Mouse (Mus musculus) intestine, postnatal 0 days (tissue): ENCODE measurements around the gene Gas2. TPM values are rescaled to one million over a fixed set of nuclear protein-coding genes. Genes with fewer than 3 reads are reported as not detected.

Experiments used
- ATAC-seq: fragments of 200-750 bp; cut with Nextera tagmentation; 2 replicates; pipeline ENCODE4 v1.8.0; 2017; ENCODE audit warnings: mild to moderate bottlenecking, moderate TSS enrichment, moderate library complexity
- H3K27ac ChIP-seq: fragments of 300-500 bp; sonication (generic); 2 replicates; pipeline ENCODE4 v1.5.1; 2014; ENCODE audit warnings: mild to moderate bottlenecking, low read depth, low read length, moderate library complexity
- H3K27me3 ChIP-seq: fragments of 300-500 bp; sonication (generic); replicated peaks from 2 replicates; pipeline ENCODE4 v1.6.1; 2014; ENCODE audit warnings: low read length, mixed read lengths; ENCODE audit not compliant: control insufficient read depth, insufficient read depth
- H3K36me3 ChIP-seq: fragments of 300-500 bp; sonication (generic); 2 replicates; pipeline ENCODE4 v1.6.1; 2014; ENCODE audit warnings: mild to moderate bottlenecking, moderate library complexity; ENCODE audit not compliant: control insufficient read depth, insufficient read depth
- H3K4me1 ChIP-seq: fragments of 300-500 bp; sonication (generic); replicated peaks from 2 replicates; pipeline ENCODE4 v1.6.1; 2014; ENCODE audit warnings: antibody characterized with exemption, low read length, mixed read lengths; ENCODE audit not compliant: control insufficient read depth, insufficient read depth
- H3K4me2 ChIP-seq: fragments of 300-500 bp; sonication (generic); replicated peaks from 2 replicates; pipeline ENCODE4 v1.6.1; 2014; ENCODE audit warnings: low read depth, mild to moderate bottlenecking, moderate library complexity
- H3K4me3 ChIP-seq: fragments of 300-500 bp; sonication (generic); 2 replicates; pipeline ENCODE4 v1.5.1; 2014; ENCODE audit warnings: low read depth, low read length
- H3K9ac ChIP-seq: fragments of 300-500 bp; sonication (generic); 2 replicates; pipeline ENCODE4 v1.6.1; 2014; ENCODE audit warnings: mild to moderate bottlenecking, low read depth, low read length
- H3K9me3 ChIP-seq: fragments of 300-500 bp; sonication (generic); 2 replicates; pipeline ENCODE4 v1.6.1; 2016; ENCODE audit warnings: mixed run types; ENCODE audit not compliant: control insufficient read depth
- CTCF ChIP-seq: sonication (generic); IDR thresholded peaks from 2 replicates; pipeline ENCODE4 v1.5.1; 2016; ENCODE audit warnings: low read depth, mild to moderate bottlenecking, control low read depth, antibody characterized with exemption, moderate library complexity
- whole genome bisulfite sequencing: fragments of 180-500 bp; shearing (Covaris S2); extraction: QIAGEN DNeasy Blood & Tissue Kit; methylation state at CpG from one replicate; pipeline ENCODE4 v1.1.7; 2014; 5-methylcytosine and 5-hydroxymethylcytosine counted together
- polyA plus RNA-seq: library from polyadenylated mRNA; unstranded; fragments of >200 nt; fragmentation: Nextera tagmentation; extraction: Ambion mirVana; gene quantifications from 2 replicates; pipeline ENCODE4 v1.2.1, GENCODE M21; 2015

Gas2 gene
- polyA plus RNA-seq, 1 experiment from 2014 or later = 5.3 TPM

DNA sequence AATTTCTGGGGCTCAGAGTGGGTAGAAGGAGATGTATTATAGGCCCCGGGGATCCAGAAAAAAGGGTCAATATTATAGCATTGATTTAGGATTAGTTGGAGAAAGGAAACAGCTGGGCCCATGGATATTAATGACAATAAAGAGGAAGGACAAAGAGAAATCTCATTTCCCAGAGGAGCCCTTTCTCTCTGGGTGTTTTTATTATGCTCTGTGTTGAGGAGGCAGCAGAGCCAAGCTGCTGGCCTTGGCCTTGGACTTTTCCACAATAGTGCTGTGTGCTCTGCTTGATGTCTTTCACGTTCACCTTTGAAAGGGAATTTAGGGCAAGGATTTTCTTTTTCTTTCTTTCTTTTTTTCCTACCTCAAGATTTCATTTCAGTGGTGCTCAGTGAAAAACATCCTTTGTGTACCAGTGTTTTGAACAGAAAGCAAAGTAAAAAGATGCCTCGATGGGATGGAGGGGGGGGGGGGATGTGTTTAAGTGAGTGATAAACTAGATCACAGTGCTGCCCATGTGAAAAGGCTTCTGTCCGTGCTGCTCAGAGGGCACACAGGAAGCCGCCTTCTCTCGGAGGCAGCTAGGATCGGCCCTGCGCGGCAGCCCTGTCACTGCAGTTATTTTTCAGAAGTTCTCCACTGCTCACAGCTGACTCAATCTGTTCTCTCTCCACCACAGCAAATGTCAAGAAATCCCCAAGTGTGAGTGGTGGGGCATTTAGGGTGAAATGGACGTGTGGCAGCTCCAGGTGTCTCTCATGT is 67.1 kb downstream of the Gas2 start:
- Histone ChIP-seq H3K4me1 (no peaks in the 10 kb centered on the region), H3K4me3 (no peak overlapping the region), H3K9ac (no peak overlapping the region), H3K36me3 (no peaks in the 10 kb centered on the region), H3K27ac (no peak overlapping the region), H3K4me2 (no peak overlapping the region), H3K27me3 (no peaks in the 10 kb centered on the region), H3K9me3 (no peaks in the 10 kb centered on the region)
- TF ChIP-seq CTCF = no peak
- ATAC-seq = no peak
- 60% methylated on average over 10 of the region's 10 CpGs for WGBS

DNA sequence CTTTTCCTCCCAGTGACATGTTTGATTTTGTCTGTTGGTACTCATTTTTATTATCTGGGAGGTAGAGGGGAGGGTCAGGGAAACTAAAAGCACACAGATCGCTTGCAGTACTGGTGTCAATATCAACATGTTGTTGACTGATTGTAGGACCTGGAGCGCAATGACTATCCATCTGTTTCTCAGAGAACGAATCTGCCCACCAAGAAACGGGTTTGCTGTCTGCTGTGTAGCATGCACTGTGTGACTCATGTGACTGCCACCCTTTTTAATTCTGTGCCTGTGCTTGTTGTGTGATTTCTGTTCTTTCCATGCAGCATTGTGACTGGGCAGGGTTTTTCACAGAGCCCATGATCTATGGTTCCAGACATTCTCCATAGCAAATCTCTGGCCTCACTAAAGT is 69.4 kb downstream of the Gas2 start:
- H3K9me3 ChIP-seq = no peaks in the 10 kb centered on the region
- ATAC-seq = no peak
- no peaks in the 10 kb centered on the region for H3K4me1 ChIP-seq
- TF ChIP-seq CTCF = no peak
- no peak overlapping the region for H3K9ac ChIP-seq
- H3K27me3 ChIP-seq = no peaks in the 10 kb centered on the region
- H3K36me3 ChIP-seq = no peaks in the 10 kb centered on the region
- H3K27ac ChIP-seq = no peak overlapping the region
- no peak overlapping the region for H3K4me3 ChIP-seq
- WGBS = 77% methylated on average over 4 of the region's 4 CpGs
- no peak overlapping the region for H3K4me2 ChIP-seq

DNA sequence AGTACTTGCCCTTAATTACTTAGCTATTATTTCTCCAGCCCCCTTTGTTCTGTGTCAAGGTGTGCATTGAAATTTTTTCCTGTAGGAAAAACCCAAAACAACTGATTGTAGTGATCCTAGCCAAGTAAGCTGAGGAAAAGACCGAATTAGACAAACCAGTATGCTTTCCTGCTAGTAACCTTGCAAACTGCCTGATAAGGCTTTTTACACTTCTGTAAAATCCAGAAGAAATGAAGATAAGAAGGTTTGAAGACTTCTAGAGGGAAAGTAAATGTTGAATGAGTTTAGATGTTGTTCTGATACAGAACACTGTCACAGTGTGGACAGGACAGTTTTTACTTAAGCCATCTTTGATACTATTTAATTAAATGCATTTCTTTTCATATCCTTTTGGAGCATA is 75.5 kb downstream of the Gas2 start:
- H3K9me3 ChIP-seq = no peaks in the 10 kb centered on the region
- H3K4me1 ChIP-seq = no peaks in the 10 kb centered on the region
- H3K4me3 ChIP-seq = no peak overlapping the region
- H3K27me3 ChIP-seq = no peaks in the 10 kb centered on the region
- 80% methylated on average over 1 of the region's 1 CpGs for WGBS
- no peaks in the 10 kb centered on the region for H3K36me3 ChIP-seq
- no peak overlapping the region for H3K9ac ChIP-seq
- ATAC-seq = no peak
- no peak overlapping the region for H3K4me2 ChIP-seq
- H3K27ac ChIP-seq = no peak overlapping the region
- no peak for TF ChIP-seq CTCF

DNA sequence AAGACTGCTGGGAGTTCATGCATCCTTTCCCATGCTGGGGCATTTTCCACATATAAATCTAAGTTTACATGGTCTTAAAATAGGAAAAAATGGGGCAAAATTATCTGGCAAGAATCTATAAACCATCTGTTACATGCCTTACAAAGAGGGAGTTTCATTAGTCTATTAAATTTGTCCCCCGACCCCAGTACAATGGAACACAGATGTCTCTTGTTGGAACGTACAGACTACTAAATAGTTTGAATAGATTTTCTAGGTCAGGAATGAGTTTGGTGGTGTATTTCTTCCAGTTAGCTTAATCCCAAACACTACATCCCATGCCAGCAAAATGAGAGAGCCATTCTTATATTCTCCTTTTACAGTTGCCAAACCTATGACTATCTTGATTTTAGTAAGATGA is 78.6 kb downstream of the Gas2 start:
- no peak overlapping the region for H3K4me2 ChIP-seq
- TF ChIP-seq CTCF = no peak
- H3K27ac ChIP-seq = no peak overlapping the region
- no peaks in the 10 kb centered on the region for H3K4me1 ChIP-seq
- H3K9me3 ChIP-seq = no peaks in the 10 kb centered on the region
- no peak for ATAC-seq
- H3K9ac ChIP-seq = no peak overlapping the region
- no peak overlapping the region for H3K4me3 ChIP-seq
- H3K36me3 ChIP-seq = no peaks in the 10 kb centered on the region
- H3K27me3 ChIP-seq = no peaks in the 10 kb centered on the region
- WGBS = 81% methylated on average over 2 of the region's 2 CpGs

DNA sequence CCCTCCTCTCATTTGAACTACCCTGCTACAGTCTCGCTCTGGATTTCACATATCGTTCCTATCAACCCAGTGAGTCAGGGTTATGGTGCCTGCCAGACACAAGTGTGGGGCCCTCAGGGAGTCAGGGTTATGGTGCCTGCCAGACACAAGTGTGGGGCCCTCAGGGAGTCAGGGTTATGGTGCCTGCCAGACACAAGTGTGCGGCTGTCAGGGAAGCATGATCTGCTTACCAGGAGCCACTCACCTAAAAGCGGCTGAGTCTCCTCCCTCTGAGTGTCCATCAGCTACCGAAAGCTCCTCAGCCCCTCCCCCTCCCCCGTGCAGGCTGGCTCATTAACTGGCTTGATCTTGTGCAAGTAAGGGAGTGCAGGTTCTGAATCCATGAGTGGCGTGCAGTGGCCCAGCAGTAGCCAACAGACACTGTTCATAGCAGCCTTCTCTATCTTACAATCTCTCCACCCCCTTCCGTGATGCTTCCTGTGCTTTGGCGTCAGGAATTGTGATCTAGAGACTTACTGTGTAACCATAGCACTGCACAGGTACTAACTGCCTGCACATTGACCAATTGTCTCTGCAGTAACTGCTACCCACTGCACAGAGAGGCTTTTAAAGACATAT is 93.7 kb downstream of the Gas2 start:
- peak; percentile 89 for ATAC-seq
- H3K4me3 ChIP-seq = no peak overlapping the region
- WGBS = 39% methylated on average over 9 of the region's 9 CpGs
- no peaks in the 10 kb centered on the region for H3K27me3 ChIP-seq
- H3K4me1 ChIP-seq = no peaks in the 10 kb centered on the region
- no peaks in the 10 kb centered on the region for H3K36me3 ChIP-seq
- no peak for TF ChIP-seq CTCF
- no peak overlapping the region for H3K9ac ChIP-seq
- no peaks in the 10 kb centered on the region for H3K9me3 ChIP-seq
- H3K27ac ChIP-seq = no peak overlapping the region
- peak overlapping the region; percentile 32 for H3K4me2 ChIP-seq

DNA sequence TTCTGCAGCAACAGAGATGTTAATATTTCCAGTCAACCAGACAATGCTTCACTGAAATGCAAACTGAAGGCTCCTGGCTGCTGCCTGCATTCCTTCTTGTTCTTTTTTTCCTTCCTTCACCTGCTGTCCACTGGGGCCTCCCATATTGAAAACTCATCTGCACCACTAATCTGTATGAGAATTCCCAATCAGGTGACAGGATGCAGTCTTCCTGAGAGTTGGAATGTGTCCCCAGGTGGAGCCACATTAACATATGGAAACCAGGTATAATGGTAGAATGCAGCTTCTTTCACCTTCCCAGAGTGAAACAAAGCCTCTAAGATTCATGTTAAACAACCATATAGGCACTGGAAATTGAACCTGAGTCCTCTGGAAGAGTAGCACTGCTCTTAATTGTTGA is 96.0 kb downstream of the Gas2 start:
- Histone ChIP-seq H3K4me1 (no peaks in the 10 kb centered on the region), H3K9me3 (no peaks in the 10 kb centered on the region), H3K9ac (no peak overlapping the region), H3K27me3 (no peaks in the 10 kb centered on the region), H3K36me3 (no peaks in the 10 kb centered on the region), H3K4me3 (no peak overlapping the region), H3K27ac (no peak overlapping the region), H3K4me2 (no peak overlapping the region)
- no peak for TF ChIP-seq CTCF
- ATAC-seq = no peak
